Mouse (Mus musculus): ENCODE measurements around the gene Syn3. TPM values are rescaled to one million over a fixed set of nuclear protein-coding genes. Genes with fewer than 3 reads are reported as not detected.

Syn3 gene
- polyA plus RNA-seq, 1 experiment, result 0.15 TPM

DNA sequence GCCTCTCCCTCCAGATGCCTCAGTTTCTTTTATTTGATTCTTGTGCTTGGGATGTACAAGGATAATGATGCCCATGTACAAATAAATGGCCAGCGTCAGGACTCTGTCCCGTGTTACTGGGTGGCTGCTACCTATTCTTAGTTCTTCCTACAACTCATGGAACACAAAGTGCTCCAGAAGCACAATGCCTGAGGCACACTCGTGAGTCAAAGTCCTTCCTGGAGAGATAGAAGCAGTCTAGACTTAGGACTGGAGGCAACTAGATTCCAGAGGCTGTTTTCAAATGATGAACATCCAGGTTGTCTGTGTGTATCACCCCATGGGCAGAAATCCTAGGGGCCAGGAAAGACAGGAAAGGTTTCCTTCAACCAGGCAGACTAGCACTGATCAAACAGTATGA lies 427.9 kb downstream of the Syn3 start:
- TF ChIP-seq FLI1 (IDR thresholded peaks at IDR 0.05; ENCODE audit: low read length), result no peak
- no peak for TF ChIP-seq GATA1 (IDR thresholded peaks at IDR 0.05; ENCODE audit: borderline replicate concordance, low read length)
- Histone ChIP-seq H3K27me3 (replicated peaks) (peaks cover 22% of the 10 kb centered on the region), H3K4me1 (peaks cover 7% of the 10 kb centered on the region; the same call in 1 of the 2 replicates), H3K9me3 (peaks cover 8% of the 10 kb centered on the region), H3K36me3 (replicated peaks; ENCODE audit: low read length) (no peaks in the 10 kb centered on the region), H3K4me3 (replicated peaks) (no peak overlapping the region)

DNA sequence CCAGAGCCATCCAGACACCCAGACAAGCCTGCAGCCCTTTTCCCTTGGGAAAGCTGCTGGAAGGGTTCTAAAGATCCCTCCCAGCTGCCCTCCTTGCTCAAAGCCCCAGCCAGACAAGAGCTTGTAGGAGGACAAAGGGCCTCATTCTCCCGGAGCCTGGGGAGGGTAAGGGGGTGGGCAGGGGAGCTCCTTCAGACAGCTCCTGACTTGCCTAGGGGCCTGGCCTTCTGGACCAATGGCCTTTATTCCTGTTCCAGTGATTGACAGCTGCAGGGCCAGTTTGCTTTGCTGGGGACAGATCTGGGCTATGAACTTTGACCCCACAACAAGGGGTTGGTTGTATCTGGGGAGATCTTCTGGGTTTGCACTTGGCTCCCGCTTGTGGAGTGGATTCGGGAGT lies 429.4 kb downstream of the Syn3 start:
- Histone ChIP-seq H3K27me3 (replicated peaks) (peaks cover 21% of the 10 kb centered on the region), H3K36me3 (replicated peaks; ENCODE audit: low read length) (no peaks in the 10 kb centered on the region), H3K4me3 (replicated peaks) (no peak overlapping the region), H3K4me1 (peaks cover 20% of the 10 kb centered on the region), H3K9me3 (peaks cover 8% of the 10 kb centered on the region)
- TF ChIP-seq FLI1 (IDR thresholded peaks at IDR 0.05; ENCODE audit: low read length) (no peak), GATA1 (IDR thresholded peaks at IDR 0.05; ENCODE audit: borderline replicate concordance, low read length) (no peak)

GRCm38 (mm10) chr10:86067911-86068310 lies 430.8 kb downstream of the Syn3 start:
- peaks cover 22% of the 10 kb centered on the region for H3K4me1 ChIP-seq

GRCm38 (mm10) chr10:86066651-86067050 lies 432.0 kb downstream of the Syn3 start:
- Histone ChIP-seq H3K27me3 (replicated peaks) (peaks cover 21% of the 10 kb centered on the region), H3K4me1 (peaks cover 31% of the 10 kb centered on the region), H3K4me3 (replicated peaks) (no peak overlapping the region), H3K9me3 (peaks cover 8% of the 10 kb centered on the region), H3K36me3 (replicated peaks; ENCODE audit: low read length) (no peaks in the 10 kb centered on the region)
- TF ChIP-seq FLI1 (IDR thresholded peaks at IDR 0.05; ENCODE audit: low read length) (no peak), GATA1 (IDR thresholded peaks at IDR 0.05; ENCODE audit: borderline replicate concordance, low read length) (no peak)

More at GRCm38 (mm10) chr10:86067911-86068310, 430.8 kb downstream of the Syn3 start:
- TF ChIP-seq FLI1 (IDR thresholded peaks at IDR 0.05; ENCODE audit: low read length) (no peak), GATA1 (IDR thresholded peaks at IDR 0.05; ENCODE audit: borderline replicate concordance, low read length) (no peak)
- no peaks in the 10 kb centered on the region for H3K36me3 ChIP-seq (replicated peaks; ENCODE audit: low read length)
- H3K9me3 ChIP-seq, result no peaks in the 10 kb centered on the region
- H3K27me3 ChIP-seq (replicated peaks), result peaks cover 21% of the 10 kb centered on the region
- no peak overlapping the region for H3K4me3 ChIP-seq (replicated peaks)

GRCm38 (mm10) chr10:86065661-86066060 lies 433.0 kb downstream of the Syn3 start:
- peaks cover 31% of the 10 kb centered on the region for H3K4me1 ChIP-seq
- no peak overlapping the region for H3K4me3 ChIP-seq (replicated peaks)
- peaks cover 15% of the 10 kb centered on the region for H3K9me3 ChIP-seq
- peaks cover 13% of the 10 kb centered on the region for H3K27me3 ChIP-seq (replicated peaks)
- TF ChIP-seq GATA1 (IDR thresholded peaks at IDR 0.05; ENCODE audit: borderline replicate concordance, low read length), result no peak
- TF ChIP-seq FLI1 (IDR thresholded peaks at IDR 0.05; ENCODE audit: low read length), result no peak
- H3K36me3 ChIP-seq (replicated peaks; ENCODE audit: low read length), result no peaks in the 10 kb centered on the region

- TF ChIP-seq GATA1 (IDR thresholded peaks at IDR 0.05; ENCODE audit: borderline replicate concordance, low read length) (no peak), FLI1 (IDR thresholded peaks at IDR 0.05; ENCODE audit: low read length) (no peak)
- Histone ChIP-seq H3K4me1 (peaks cover 36% of the 10 kb centered on the region), H3K9me3 (peaks cover 15% of the 10 kb centered on the region), H3K4me3 (replicated peaks) (peak overlapping the region; percentile 47), H3K27me3 (replicated peaks) (peaks cover 13% of the 10 kb centered on the region), H3K36me3 (replicated peaks; ENCODE audit: low read length) (no peaks in the 10 kb centered on the region)
Observed at GRCm38 (mm10) chr10:86064937-86065336, 433.8 kb downstream of the Syn3 start.

GRCm38 (mm10) chr10:86063018-86063384 lies 435.7 kb downstream of the Syn3 start:
- Histone ChIP-seq H3K27me3 (replicated peaks) (peaks cover 3% of the 10 kb centered on the region), H3K4me1 (peaks cover 37% of the 10 kb centered on the region), H3K4me3 (replicated peaks) (peak overlapping the region; percentile 30), H3K36me3 (replicated peaks; ENCODE audit: low read length) (no peaks in the 10 kb centered on the region), H3K9me3 (peaks cover 15% of the 10 kb centered on the region)
- TF ChIP-seq GATA1 (IDR thresholded peaks at IDR 0.05; ENCODE audit: borderline replicate concordance, low read length), result no peak
- TF ChIP-seq FLI1 (IDR thresholded peaks at IDR 0.05; ENCODE audit: low read length), result no peak

GRCm38 (mm10) chr10:86062261-86063017 lies 436.3 kb downstream of the Syn3 start:
- Histone ChIP-seq H3K4me3 (replicated peaks) (no peak overlapping the region), H3K27me3 (replicated peaks) (no peaks in the 10 kb centered on the region), H3K36me3 (replicated peaks; ENCODE audit: low read length) (no peaks in the 10 kb centered on the region), H3K4me1 (peaks cover 34% of the 10 kb centered on the region), H3K9me3 (peaks cover 15% of the 10 kb centered on the region)
- TF ChIP-seq GATA1 (IDR thresholded peaks at IDR 0.05; ENCODE audit: borderline replicate concordance, low read length) (no peak), FLI1 (IDR thresholded peaks at IDR 0.05; ENCODE audit: low read length) (no peak)

DNA sequence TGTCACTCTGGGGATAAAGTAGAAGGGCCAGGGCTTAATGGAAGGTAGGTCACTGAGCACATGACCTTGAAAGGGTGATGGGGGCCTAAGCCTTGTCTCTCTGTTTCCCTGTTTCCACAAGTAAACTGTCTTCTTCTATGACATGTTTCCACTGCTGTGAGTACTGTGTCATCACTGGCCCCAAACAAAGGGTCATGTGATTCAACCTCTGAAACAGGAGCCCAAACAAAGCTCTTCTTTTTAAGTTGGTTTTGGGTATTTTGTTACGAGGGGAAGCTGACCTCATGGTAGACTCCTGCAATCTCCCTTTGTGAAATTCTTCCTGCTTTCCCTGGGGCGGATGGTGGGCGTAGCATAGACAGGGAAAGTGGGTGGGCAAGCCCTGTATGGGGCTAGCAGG lies 438.4 kb downstream of the Syn3 start:
- peaks cover 11% of the 10 kb centered on the region for H3K36me3 ChIP-seq (replicated peaks; ENCODE audit: low read length)
- no peak overlapping the region for H3K4me3 ChIP-seq (replicated peaks)
- TF ChIP-seq GATA1 (IDR thresholded peaks at IDR 0.05; ENCODE audit: borderline replicate concordance, low read length) (no peak), FLI1 (IDR thresholded peaks at IDR 0.05; ENCODE audit: low read length) (no peak)
- H3K27me3 ChIP-seq (replicated peaks), result no peaks in the 10 kb centered on the region
- H3K4me1 ChIP-seq, result peaks cover 32% of the 10 kb centered on the region
- peaks cover 18% of the 10 kb centered on the region for H3K9me3 ChIP-seq

DNA sequence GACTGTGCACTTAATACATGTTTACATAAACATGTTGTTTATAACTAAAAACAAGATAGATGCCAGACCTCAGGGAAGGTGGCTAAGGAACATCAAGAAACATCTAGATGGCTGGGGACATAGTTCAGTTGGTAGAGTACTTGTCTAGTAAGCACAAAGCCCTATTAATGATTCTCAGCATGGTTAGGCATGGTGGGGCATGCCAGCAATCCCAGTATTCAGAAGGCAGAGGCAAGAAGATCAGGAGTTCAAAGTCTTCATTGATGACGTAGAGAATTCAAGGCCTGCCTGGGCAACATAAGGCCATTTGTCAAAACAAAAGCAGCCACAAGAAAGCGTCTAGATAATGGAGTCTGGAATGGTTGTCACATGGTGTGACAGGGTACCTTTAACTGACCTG lies 441.0 kb downstream of the Syn3 start:
- Histone ChIP-seq H3K9me3 (peaks cover 18% of the 10 kb centered on the region), H3K4me3 (replicated peaks) (no peak overlapping the region), H3K4me1 (peaks cover 40% of the 10 kb centered on the region), H3K27me3 (replicated peaks) (no peaks in the 10 kb centered on the region), H3K36me3 (replicated peaks; ENCODE audit: low read length) (peaks cover 30% of the 10 kb centered on the region)
- TF ChIP-seq FLI1 (IDR thresholded peaks at IDR 0.05; ENCODE audit: low read length), result no peak
- no peak for TF ChIP-seq GATA1 (IDR thresholded peaks at IDR 0.05; ENCODE audit: borderline replicate concordance, low read length)
